Mouse (Mus musculus) liver, adult 2 months (tissue): ENCODE data around the gene Ptbp1. TPM values are rescaled to one million over a fixed set of nuclear protein-coding genes. Genes with fewer than 3 reads are reported as not detected.

ENCODE experiments used
- DNase-seq: peaks from one replicate; pipeline ENCODE4 v3.0.0-alpha.2; 2011; ENCODE audit warnings: low read depth, low spot score; ENCODE audit errors: extremely low read depth
- H3K27ac ChIP-seq: fragments of 200-500 bp; replicated peaks from 2 replicates; pipeline ENCODE4 v1.5.1; 2012; ENCODE audit warnings: low read depth, mild to moderate bottlenecking, control low read depth, inconsistent platforms, low read length; ENCODE audit not compliant: insufficient read depth
- H3K27me3 ChIP-seq: fragments of 200-500 bp; 2 replicates; pipeline ENCODE4 v1.6.1; 2012; ENCODE audit warnings: mild to moderate bottlenecking, moderate library complexity, low read length, inconsistent platforms; ENCODE audit not compliant: control insufficient read depth, insufficient read depth
- H3K36me3 ChIP-seq: fragments of 200-500 bp; 2 replicates; pipeline ENCODE4 v1.6.1; 2012; ENCODE audit warnings: low read length, inconsistent platforms; ENCODE audit not compliant: control insufficient read depth, insufficient read depth
- H3K4me1 ChIP-seq: fragments of 200-500 bp; 2 replicates; pipeline ENCODE4 v1.6.1; 2011; ENCODE audit warnings: low read length; ENCODE audit not compliant: control insufficient read depth, insufficient read depth
- H3K4me3 ChIP-seq: fragments of 200-500 bp; 2 replicates; pipeline ENCODE4 v1.5.1; 2011; ENCODE audit warnings: low read depth, mild to moderate bottlenecking, control low read depth, low read length, moderate library complexity; ENCODE audit not compliant: insufficient read depth
- H3K79me2 ChIP-seq: fragments of 200-500 bp; 2 replicates; pipeline ENCODE4 v1.6.1; 2012; ENCODE audit warnings: inconsistent platforms, mild to moderate bottlenecking, low read length, moderate library complexity; ENCODE audit not compliant: control insufficient read depth, insufficient read depth
- H3K9ac ChIP-seq: fragments of 200-500 bp; 2 replicates; pipeline ENCODE4 v1.6.1; 2012; ENCODE audit warnings: low read depth, mild to moderate bottlenecking, control low read depth, inconsistent platforms, low read length
- CTCF ChIP-seq: fragments of 200-500 bp; IDR thresholded peaks from 2 replicates; pipeline ENCODE4 v1.5.1; 2011; ENCODE audit warnings: low read depth, low read length, control low read depth
- POLR2A ChIP-seq: fragments of 200-500 bp; IDR thresholded peaks from 2 replicates; pipeline ENCODE4 v1.6.1; 2011; ENCODE audit warnings: low read length, control low read depth; ENCODE audit not compliant: insufficient read depth; ENCODE audit errors: extremely low read depth
- WGBS: fragments of 180-500 bp; shearing (Covaris S2); methylation state at CpG from one replicate; pipeline ENCODE4 v1.1.7; 2018; 5-methylcytosine and 5-hydroxymethylcytosine counted together
- polyA plus RNA-seq: library from polyadenylated mRNA; depleted of rRNA; stranded (reverse); fragments of >200 nt; gene quantifications from 2 replicates; pipeline ENCODE4 v1.2.3, GENCODE M21; 2012
- total RNA-seq: library from RNA; depleted of rRNA; stranded (reverse); fragments of >200 nt; gene quantifications from 2 replicates; pipeline ENCODE4 v1.2.3, GENCODE M21; 2014

The Ptbp1 gene
- total and polyA plus RNA-seq, 2 experiments: 43.9 to 103 TPM

GRCm38 (mm10) chr10:79811736-79812637 lies 42.2 kb upstream of the Ptbp1 start:
- peak; percentile 40 for DNase-seq
- no peak overlapping the region for H3K27ac ChIP-seq
- H3K79me2 ChIP-seq: no peaks in the 10 kb centered on the region
- H3K4me1 ChIP-seq: peaks cover 10% of the 10 kb centered on the region
- no peak overlapping the region for H3K9ac ChIP-seq
- WGBS: 28% methylated on average over 15 of the region's 15 CpGs
- H3K27me3 ChIP-seq: no peaks in the 10 kb centered on the region
- no peak overlapping the region for H3K4me3 ChIP-seq
- TF ChIP-seq POLR2A (no peak), CTCF (peak; percentile 99)
- no peaks in the 10 kb centered on the region for H3K36me3 ChIP-seq

- WGBS: 57% methylated on average over 5 of the region's 5 CpGs
- peak; percentile 80 for DNase-seq
- TF ChIP-seq POLR2A (no peak), CTCF (no peak)
These were observed 39.9 kb upstream of the Ptbp1 start for GRCm38 (mm10) chr10:79814271-79814842.

DNA sequence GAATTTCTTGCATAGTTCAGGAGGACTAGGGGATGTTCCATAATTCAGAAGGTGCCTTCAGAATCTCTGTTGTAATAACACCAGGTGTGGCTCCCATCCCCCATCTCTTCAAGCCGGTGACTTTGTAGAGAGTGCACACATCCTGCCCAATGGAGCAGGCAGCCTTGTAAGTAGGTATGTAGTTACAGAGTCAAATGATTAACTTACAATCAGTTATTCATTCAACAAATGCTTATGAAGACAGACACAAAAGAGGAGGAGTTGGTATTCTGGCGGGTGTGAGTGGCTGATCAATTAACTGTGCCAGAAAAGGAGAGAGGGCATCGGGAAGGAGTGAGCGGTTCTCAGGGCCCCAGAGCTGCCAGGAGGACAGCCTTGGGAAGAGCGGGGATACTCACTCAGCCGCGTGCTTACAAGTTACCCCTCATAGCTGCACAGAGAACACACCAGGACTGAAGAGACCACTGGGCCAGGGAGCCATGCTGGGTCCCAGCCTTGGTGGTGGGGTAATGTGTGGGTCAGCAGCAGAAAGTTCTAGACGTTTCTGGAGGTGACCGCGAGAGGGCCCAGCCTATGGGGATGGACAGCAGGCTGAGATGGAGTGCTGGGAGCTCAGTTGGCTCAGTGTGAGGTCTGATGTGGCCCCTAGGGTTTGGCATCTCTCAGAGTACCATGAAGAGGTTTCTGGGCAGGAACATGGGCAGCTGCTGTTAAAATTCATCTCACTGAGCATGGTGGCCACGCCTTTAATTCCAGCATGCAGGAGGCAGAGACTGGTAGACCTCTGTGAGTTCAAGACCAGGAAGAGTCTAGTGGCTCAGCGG lies 38.3 kb upstream of the Ptbp1 start:
- no peak overlapping the region for H3K4me3 ChIP-seq
- no peaks in the 10 kb centered on the region for H3K36me3 ChIP-seq
- H3K9ac ChIP-seq: no peak overlapping the region
- H3K79me2 ChIP-seq: no peaks in the 10 kb centered on the region
- no peak overlapping the region for H3K27ac ChIP-seq
- peak; percentile 85 for DNase-seq
- 53% methylated on average over 12 of the region's 12 CpGs for WGBS
- TF ChIP-seq CTCF (no peak), POLR2A (no peak)
- no peaks in the 10 kb centered on the region for H3K27me3 ChIP-seq
- H3K4me1 ChIP-seq: peaks cover 10% of the 10 kb centered on the region

More at GRCm38 (mm10) chr10:79814271-79814842, 39.9 kb upstream of the Ptbp1 start:
- H3K27ac ChIP-seq: peak overlapping the region; percentile 17; the same call in 1 of the 2 replicates
- no peaks in the 10 kb centered on the region for H3K79me2 ChIP-seq
- no peaks in the 10 kb centered on the region for H3K27me3 ChIP-seq
- H3K36me3 ChIP-seq: no peaks in the 10 kb centered on the region
- peaks cover 10% of the 10 kb centered on the region for H3K4me1 ChIP-seq
- H3K4me3 ChIP-seq: no peak overlapping the region
- H3K9ac ChIP-seq: no peak overlapping the region

GRCm38 (mm10) chr10:79817111-79817510 lies 37.1 kb upstream of the Ptbp1 start:
- H3K36me3 ChIP-seq: no peaks in the 10 kb centered on the region
- no peak for DNase-seq
- H3K4me3 ChIP-seq: no peak overlapping the region
- H3K27me3 ChIP-seq: no peaks in the 10 kb centered on the region
- H3K27ac ChIP-seq: no peak overlapping the region
- TF ChIP-seq POLR2A (no peak), CTCF (no peak)
- WGBS: 69% methylated on average over 2 of the region's 2 CpGs
- no peaks in the 10 kb centered on the region for H3K79me2 ChIP-seq
- H3K9ac ChIP-seq: no peak overlapping the region
- peaks cover 10% of the 10 kb centered on the region for H3K4me1 ChIP-seq

DNA sequence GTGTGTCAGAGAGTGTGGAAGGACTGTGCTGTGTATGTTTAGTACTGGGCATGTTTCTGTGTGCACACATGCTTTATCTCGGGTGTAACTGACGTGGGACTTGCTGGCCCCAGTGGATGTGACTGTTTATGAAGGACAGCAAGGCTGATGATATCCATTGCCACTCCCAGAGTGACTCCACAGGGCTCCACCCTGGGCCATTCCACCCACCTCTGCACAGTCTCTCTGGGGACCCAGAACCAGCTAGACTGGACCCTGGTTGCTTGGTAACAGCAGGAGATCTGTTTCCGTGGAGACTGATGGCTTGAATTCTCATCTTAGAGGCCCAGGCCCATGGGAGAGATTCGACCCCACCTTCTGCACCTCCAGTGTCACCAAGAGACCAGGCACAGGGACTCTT lies 36.0 kb upstream of the Ptbp1 start:
- no peaks in the 10 kb centered on the region for H3K27me3 ChIP-seq
- no peak overlapping the region for H3K4me3 ChIP-seq
- no peaks in the 10 kb centered on the region for H3K36me3 ChIP-seq
- DNase-seq: no peak
- H3K9ac ChIP-seq: no peak overlapping the region
- H3K4me1 ChIP-seq: peaks cover 10% of the 10 kb centered on the region
- H3K79me2 ChIP-seq: no peaks in the 10 kb centered on the region
- no peak overlapping the region for H3K27ac ChIP-seq
- 87% methylated on average over 4 of the region's 4 CpGs for WGBS
- no peak for TF ChIP-seq POLR2A
- TF ChIP-seq CTCF: no peak
